ENCODE assay signal across 27 mouse cellular contexts in the genomic region with DNA sequence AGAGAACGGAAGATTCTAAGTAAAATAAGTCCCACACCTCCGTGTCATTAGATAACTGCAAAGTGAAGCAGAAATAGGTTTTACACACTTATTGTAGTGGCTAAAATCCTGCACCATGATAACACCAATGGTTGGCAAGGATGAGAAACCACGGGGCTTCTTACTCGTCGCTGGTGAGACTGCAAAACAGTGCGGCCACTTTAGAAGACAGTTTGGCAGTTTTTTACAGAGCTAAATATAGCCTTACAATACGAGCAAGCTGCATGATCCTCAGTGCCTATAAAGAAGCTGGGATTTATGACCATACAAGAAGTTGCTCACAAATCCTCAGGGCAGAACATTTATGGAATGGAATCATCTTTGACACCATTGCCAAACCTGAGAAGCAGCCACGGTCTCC. TPM values are rescaled to one million over a fixed set of nuclear protein-coding genes. Genes with fewer than 3 reads are reported as not detected.
DNase-seq lines count a peak whose midpoint lies in the region; ATAC-seq and TF ChIP-seq lines count a peak whose summit lies in the region.
"Had no signal": no experiment of that assay in that cellular context is flagged by ENCODE, and none has a peak within 500 bp of the region (broad histone marks: within the 10 kb centered on the region; RNA-seq: fewer than 3 reads in every experiment).

No protein-coding gene starts in this region.

- no peaks in the 10 kb centered on the region for H3K9me3 ChIP-seq in heart, embryonic 10.5 days
- no peaks in the 10 kb centered on the region for H3K9me3 ChIP-seq in heart, embryonic 14.5 days (ENCODE audit: control insufficient read depth, low read length)
- H3K9me3 ChIP-seq in heart, embryonic 11.5 days (replicated peaks; ENCODE audit: control insufficient read depth, low read length) = no peaks in the 10 kb centered on the region
- H3K9me3 ChIP-seq in heart, postnatal 0 days (replicated peaks; ENCODE audit: control insufficient read depth, low read length) = no peaks in the 10 kb centered on the region
- no peaks in the 10 kb centered on the region for H3K9me3 ChIP-seq in heart, embryonic 12.5 days (replicated peaks)
- H3K9me3 ChIP-seq: embryonic facial prominence, embryonic 13.5 days; embryonic facial prominence, embryonic 15.5 days; forebrain, embryonic 10.5 days; forebrain, embryonic 12.5 days had no signal

- H3K4me2 ChIP-seq in heart, embryonic 14.5 days (ENCODE audit: low read length) = peak overlapping the region; percentile 16; the same call in 1 of the 2 replicates
- no peak overlapping the region for H3K4me2 ChIP-seq in heart, embryonic 11.5 days
- peak overlapping the region; percentile 4; the same call in 1 of the 2 replicates for H3K4me2 ChIP-seq in heart, postnatal 0 days (ENCODE audit: low read depth, low read length)
- H3K4me2 ChIP-seq in heart, embryonic 12.5 days = no peak overlapping the region
- H3K4me2 ChIP-seq: embryonic facial prominence, embryonic 13.5 days; embryonic facial prominence, embryonic 15.5 days; forebrain, embryonic 12.5 days had no signal

- no peak for ATAC-seq in heart, embryonic 14.5 days (ENCODE audit: insufficient number of reproducible peaks, insufficient read depth, low FRiP score, low read depth)
- no peak for ATAC-seq in heart, embryonic 11.5 days (replicated peaks; ENCODE audit: insufficient number of reproducible peaks, low FRiP score, low TSS enrichment)
- 0 out of 2 replicates have a peak, but pooled peaks have one; percentile 51 for ATAC-seq in heart, postnatal 0 days (ENCODE audit: insufficient read depth, low read depth)
- ATAC-seq in heart, embryonic 12.5 days (ENCODE audit: insufficient number of reproducible peaks, low FRiP score) = no peak
- ATAC-seq: forebrain, embryonic 14.5 days had no signal

- H3K27me3 ChIP-seq in heart, embryonic 10.5 days (ENCODE audit: insufficient read depth, poor library complexity, severe bottlenecking) = peaks cover 10% of the 10 kb centered on the region; the same call in 1 of the 2 replicates
- H3K27me3 ChIP-seq in heart, embryonic 14.5 days (ENCODE audit: control insufficient read depth, insufficient read depth, low read length) = no peaks in the 10 kb centered on the region
- H3K27me3 ChIP-seq in heart, embryonic 11.5 days (ENCODE audit: control insufficient read depth, insufficient read depth, low read length) = no peaks in the 10 kb centered on the region
- no peaks in the 10 kb centered on the region for H3K27me3 ChIP-seq in heart, postnatal 0 days (ENCODE audit: control insufficient read depth, insufficient read depth, low read length)
- H3K27me3 ChIP-seq in heart, embryonic 12.5 days (replicated peaks) = no peaks in the 10 kb centered on the region; the same call in 1 of the 2 replicates
- H3K27me3 ChIP-seq: embryonic facial prominence, embryonic 15.5 days; forebrain, embryonic 12.5 days had no signal

- no peak for TF ChIP-seq EP300 in heart, postnatal 0 days (IDR thresholded peaks at IDR 0.05; ENCODE audit: low read depth)

- peaks cover 3% of the 10 kb centered on the region for H3K4me1 ChIP-seq in heart, embryonic 10.5 days
- peaks cover 1 to 5% of the 10 kb centered on the region in 2 experiments; a peak in 1 of 4 replicates for H3K4me1 ChIP-seq in heart, embryonic 14.5 days (ENCODE audit: control insufficient read depth in 2 of 2, insufficient read depth in 2 of 2, low read length in 2 of 2)
- H3K4me1 ChIP-seq in heart, embryonic 11.5 days (ENCODE audit: control insufficient read depth, insufficient read depth, low read length) = peaks cover 2% of the 10 kb centered on the region; the same call in 1 of the 2 replicates
- no peaks in the 10 kb centered on the region for H3K4me1 ChIP-seq in heart, postnatal 0 days (ENCODE audit: control insufficient read depth, insufficient read depth)
- peaks cover 6% of the 10 kb centered on the region; the same call in 1 of the 2 replicates for H3K4me1 ChIP-seq in heart, embryonic 12.5 days (replicated peaks)
- H3K4me1 ChIP-seq: embryonic facial prominence, embryonic 15.5 days had no signal

- H3K36me3 ChIP-seq in heart, embryonic 10.5 days = no peaks in the 10 kb centered on the region
- H3K36me3 ChIP-seq in heart, embryonic 14.5 days (ENCODE audit: control insufficient read depth, insufficient read depth, low read length) = no peaks in the 10 kb centered on the region
- no peaks in the 10 kb centered on the region for H3K36me3 ChIP-seq in heart, embryonic 11.5 days (ENCODE audit: control insufficient read depth, insufficient read depth, low read length)
- H3K36me3 ChIP-seq in heart, postnatal 0 days (replicated peaks; ENCODE audit: control insufficient read depth, insufficient read depth, low read length) = no peaks in the 10 kb centered on the region
- H3K36me3 ChIP-seq in heart, embryonic 12.5 days = no peaks in the 10 kb centered on the region
- H3K36me3 ChIP-seq: embryonic facial prominence, embryonic 13.5 days; embryonic facial prominence, embryonic 15.5 days; forebrain, embryonic 10.5 days; forebrain, embryonic 12.5 days had no signal

- DNase-seq in heart, adult 18-20 months = peak; percentile 30 to 38
- DNase-seq in heart, postnatal 14 days = no peak
- DNase-seq in heart, adult 8-10 months (ENCODE audit: low spot score) = peak; percentile 13
- DNase-seq in heart, embryonic 10.5 days (ENCODE audit: low spot score) = no peak
- DNase-seq in heart, postnatal 0 days (ENCODE audit: low spot score) = peak; percentile 49
- DNase-seq: adrenal gland, adult 2 months; adrenal gland, postnatal 10 days; adrenal gland, postnatal 25 days; cerebellum, adult 11 months; cerebellum, adult 18-20 months; cerebellum, adult 8-10 months; cerebellum, adult 9-11 months; cerebellum, postnatal 14 days; cerebellum, postnatal 36 days; embryo, embryonic 11 days had no signal

- H3K4me3 ChIP-seq in heart, embryonic 10.5 days = no peak overlapping the region
- H3K4me3 ChIP-seq in heart, embryonic 14.5 days (ENCODE audit: control insufficient read depth in 1 of 2, insufficient read depth in 1 of 2, low read depth in 1 of 2, low read length in 2 of 2) = no peak overlapping the region
- H3K4me3 ChIP-seq in heart, embryonic 11.5 days (ENCODE audit: low read depth, low read length) = no peak overlapping the region
- no peak overlapping the region for H3K4me3 ChIP-seq in heart, postnatal 0 days (ENCODE audit: low read depth, low read length)
- no peak overlapping the region for H3K4me3 ChIP-seq in heart, embryonic 12.5 days
- H3K4me3 ChIP-seq: embryonic facial prominence, embryonic 13.5 days; embryonic facial prominence, embryonic 15.5 days; erythroblast, embryonic 14.5 days; forebrain, embryonic 10.5 days; forebrain, embryonic 12.5 days had no signal

- intact Hi-C loops in heart, postnatal 14 days (cut with DNase I) = no loop called here

- no peak overlapping the region for H3K9ac ChIP-seq in heart, embryonic 14.5 days (ENCODE audit: low read length)
- no peak overlapping the region for H3K9ac ChIP-seq in heart, embryonic 11.5 days (ENCODE audit: low read depth, low read length)
- H3K9ac ChIP-seq in heart, postnatal 0 days (replicated peaks; ENCODE audit: low read depth, low read length) = no peak overlapping the region
- no peak overlapping the region for H3K9ac ChIP-seq in heart, embryonic 12.5 days
- H3K9ac ChIP-seq: embryonic facial prominence, embryonic 13.5 days; embryonic facial prominence, embryonic 15.5 days; forebrain, embryonic 12.5 days had no signal

- H3K27ac ChIP-seq in heart, embryonic 10.5 days = no peak overlapping the region
- H3K27ac ChIP-seq in heart, embryonic 14.5 days (replicated peaks in 1 of 2; ENCODE audit: control insufficient read depth in 1 of 2, insufficient read depth in 1 of 2, low read depth in 2 of 2, low read length in 2 of 2) = no peak overlapping the region
- no peak overlapping the region for H3K27ac ChIP-seq in heart, embryonic 11.5 days (ENCODE audit: low read depth, low read length)
- peak overlapping the region; percentile 17; the same call in 1 of the 2 replicates for H3K27ac ChIP-seq in heart, postnatal 0 days (ENCODE audit: low read depth)
- no peak overlapping the region for H3K27ac ChIP-seq in heart, embryonic 12.5 days (ENCODE audit: poor library complexity, severe bottlenecking)
- H3K27ac ChIP-seq: embryonic facial prominence, embryonic 13.5 days; embryonic facial prominence, embryonic 15.5 days; forebrain, embryonic 10.5 days; forebrain, embryonic 12.5 days had no signal

- 65% methylated on average over 8 of the region's 8 CpGs for WGBS in heart, embryonic 10.5 days
- 43% methylated on average over 8 of the region's 8 CpGs for WGBS in heart, embryonic 14.5 days
- WGBS in heart, embryonic 11.5 days (ENCODE audit: insufficient replicate concordance) = 61% methylated on average over 8 of the region's 8 CpGs
- WGBS in heart, postnatal 0 days = 38% methylated on average over 8 of the region's 8 CpGs
- WGBS in heart, embryonic 12.5 days = 55% methylated on average over 8 of the region's 8 CpGs

- no peak for TF ChIP-seq CTCF in heart, postnatal 0 days (IDR thresholded peaks at IDR 0.05; ENCODE audit: low read depth)

RNA-seq across cellular contexts. Expression of gene Zfp536, which starts 45.7 kb away (rescaled TPM):
- total RNA-seq in heart, adult 18-20 months (2021) = 10 to 100 TPM in 1 of 2 experiments, 1 to 10 TPM in 1; 7.9 to 10.7 TPM
- total RNA-seq in heart, postnatal 14 days (2021) = 10 to 100 TPM in 1 of 2 experiments, 1 to 10 TPM in 1; 8.5 to 10.4 TPM
- 10 to 100 TPM in 1 of 4 experiments, 1 to 10 TPM in 3; 6.2 to 10.6 (median 8.5) TPM for total RNA-seq in heart, adult 8-10 months (2022)
- 2.0 and 2.4 TPM in 2 replicates for polyA plus RNA-seq in heart, embryonic 10.5 days (2016; fragmentation: Nextera tagmentation; extraction: Ambion mirVana)
- 3.9 and 4.7 TPM in 2 replicates for polyA plus RNA-seq in heart, embryonic 14.5 days (2014; fragmentation: Nextera tagmentation; extraction: Ambion mirVana)
- polyA plus RNA-seq in heart, embryonic 11.5 days (2014; fragmentation: Nextera tagmentation; extraction: Ambion mirVana) = 2.4 and 2.8 TPM in 2 replicates
- 9.7 and 16.4 TPM in 2 replicates for total RNA-seq in heart, postnatal 0 days (2014; rRNA removed; ENCODE audit: low replicate concordance)
- polyA plus RNA-seq in heart, postnatal 0 days (2015; fragmentation: Nextera tagmentation; extraction: Ambion mirVana) = 3.2 and 3.3 TPM in 2 replicates
- 4.7 and 5.1 TPM in 2 replicates for polyA plus RNA-seq in heart, embryonic 12.5 days (2016; fragmentation: Nextera tagmentation; extraction: Ambion mirVana)
- total RNA-seq: common myeloid progenitor, adult 5-6 weeks; MEL had no signal
- polyA plus RNA-seq: C2C12; erythroblast, embryonic 14.5 days had no signal

Comparison
In these comparisons a context has a peak if more than half of its experiments do, and no peak if none do; other contexts are left out.
1. DNase-seq: peak in heart, adult 18-20 months (2 of 2), heart, adult 8-10 months (single experiment) and heart, postnatal 0 days (single experiment); none in heart, postnatal 14 days (0 of 2) and heart, embryonic 10.5 days (single experiment).
2. H3K4me2 ChIP-seq: peak in heart, embryonic 14.5 days (single experiment) and heart, postnatal 0 days (single experiment); none in heart, embryonic 11.5 days (single experiment) and heart, embryonic 12.5 days (single experiment).